Mouse (Mus musculus): ENCODE measurements around the gene Slc7a3.
"Not testable (repeated sequence)": the region's sequence is repeated elsewhere in the genome, so short reads cannot be mapped to it uniquely, and the experiment has no call there.

Slc7a3 gene

DNA sequence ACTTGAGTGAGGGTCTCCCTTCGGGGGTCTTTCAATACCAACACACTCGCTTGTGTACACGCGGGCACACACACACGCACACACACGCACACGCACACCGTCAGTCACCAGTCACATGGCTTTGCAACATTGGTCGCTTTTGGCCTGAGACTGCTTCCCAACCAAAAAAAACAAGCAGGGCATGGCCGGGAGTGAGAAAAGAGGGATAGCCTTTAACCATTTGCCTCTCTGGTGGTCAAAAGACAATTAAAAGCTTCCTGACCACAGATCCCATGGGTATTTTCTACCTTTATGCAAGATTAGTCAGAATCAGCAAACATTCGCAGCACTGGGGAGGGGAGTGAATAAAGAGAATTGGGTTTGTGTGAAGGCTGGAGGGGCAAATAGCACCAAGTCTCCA is at the start of gene Slc7a3:
Gene Slc7a3, minus strand, starts transcription at position 101 of the 400 bp plus-strand sequence.
- DNase-seq, result no peak

DNA sequence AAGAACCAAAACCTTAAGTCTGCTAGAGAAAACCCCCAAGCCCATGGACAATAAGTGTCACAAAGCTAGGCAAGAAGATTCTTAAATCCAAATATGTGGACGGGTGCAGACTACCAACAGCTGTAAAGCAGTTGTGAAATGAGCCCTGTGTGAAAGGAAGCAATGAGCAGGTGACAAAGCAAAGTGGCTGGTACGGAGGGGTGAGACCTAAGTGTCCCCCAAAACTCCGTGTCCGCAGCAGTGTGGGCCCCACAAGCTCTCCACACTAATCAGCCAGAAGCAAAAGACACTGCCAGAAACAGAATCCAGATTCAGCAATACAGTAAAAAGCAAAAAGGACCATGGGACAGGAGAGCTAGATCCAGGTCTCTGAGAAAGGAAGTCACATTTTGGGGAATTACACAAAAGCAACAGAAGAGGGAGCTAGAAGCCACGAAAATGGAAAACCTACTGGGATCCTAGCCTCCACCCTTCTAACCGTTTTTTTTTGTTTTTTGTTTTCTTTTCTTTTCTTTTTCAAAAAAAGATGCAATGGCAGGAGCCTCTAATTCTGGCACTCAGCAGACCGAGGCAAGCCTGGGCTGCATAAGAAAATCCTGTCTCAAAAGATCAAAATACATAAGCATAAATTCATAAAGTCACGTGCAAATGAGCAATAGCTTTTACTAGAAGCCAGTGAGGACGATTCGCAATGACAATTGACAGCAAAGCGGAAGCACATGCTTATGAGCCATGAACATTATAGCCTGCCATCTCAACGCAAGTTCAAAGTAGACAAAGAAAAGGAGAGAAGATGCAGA is 46.4 kb upstream of the Slc7a3 start:
- DNase-seq, result peak; percentile 7 to 11

DNA sequence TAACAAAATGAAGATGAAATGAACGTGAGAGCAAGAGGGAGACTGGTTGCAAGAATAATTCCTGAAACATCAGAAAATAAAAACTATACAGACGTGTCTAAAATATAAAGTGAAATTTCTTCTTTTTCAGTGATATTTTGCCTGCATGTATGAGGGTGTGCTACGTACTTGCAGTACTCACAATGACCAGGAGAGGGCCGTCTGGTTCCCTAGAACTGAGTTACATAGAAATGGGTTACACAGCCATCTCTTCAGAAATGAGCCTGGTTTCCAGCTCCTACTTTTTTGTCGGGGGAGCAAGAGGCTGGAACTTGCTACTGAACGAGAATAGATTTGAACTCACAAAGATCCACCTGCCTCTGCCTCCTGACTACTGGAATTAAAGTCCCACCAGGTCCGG is 45.2 kb upstream of the Slc7a3 start:
- peak; percentile 54 to 60 for DNase-seq

DNA sequence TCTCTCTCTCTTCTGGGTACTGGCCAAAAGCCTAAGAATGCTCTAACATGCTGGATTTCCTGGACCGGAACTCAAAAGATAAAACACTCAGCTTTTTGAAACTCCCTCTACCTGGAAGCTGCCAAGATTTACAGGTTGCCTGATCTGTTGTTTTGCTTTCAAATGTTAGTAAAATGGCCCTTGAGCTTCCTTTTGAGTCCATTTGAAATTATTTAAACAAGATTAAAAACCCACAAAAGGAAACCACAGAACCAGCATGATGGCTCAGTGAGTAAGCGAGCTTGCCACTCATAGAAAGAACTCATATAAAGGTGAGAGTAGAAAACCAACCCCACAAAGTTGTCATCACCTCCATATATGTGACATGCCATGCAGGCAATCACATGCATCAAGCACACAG is 42.7 kb upstream of the Slc7a3 start:
- no peak for DNase-seq

DNA sequence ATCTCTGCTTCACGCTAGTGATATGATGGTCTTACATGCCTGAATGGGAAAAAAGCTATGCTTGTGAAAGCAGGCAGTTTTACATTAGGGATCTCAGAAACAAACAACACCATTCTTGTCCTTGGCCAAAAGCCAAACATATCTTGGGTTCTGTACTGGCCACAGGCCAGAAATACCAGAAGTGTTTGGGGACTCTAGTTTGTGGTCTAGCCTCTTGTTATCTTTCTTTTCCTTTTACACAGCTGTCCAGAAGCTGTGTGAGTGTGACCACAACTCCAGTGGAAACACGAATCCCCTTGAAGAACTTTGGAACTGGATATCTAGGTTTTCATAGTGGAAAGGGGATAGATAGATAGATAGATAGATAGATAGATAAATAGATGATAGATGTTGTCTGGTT is 41.2 kb upstream of the Slc7a3 start:
- no peak for DNase-seq

DNA sequence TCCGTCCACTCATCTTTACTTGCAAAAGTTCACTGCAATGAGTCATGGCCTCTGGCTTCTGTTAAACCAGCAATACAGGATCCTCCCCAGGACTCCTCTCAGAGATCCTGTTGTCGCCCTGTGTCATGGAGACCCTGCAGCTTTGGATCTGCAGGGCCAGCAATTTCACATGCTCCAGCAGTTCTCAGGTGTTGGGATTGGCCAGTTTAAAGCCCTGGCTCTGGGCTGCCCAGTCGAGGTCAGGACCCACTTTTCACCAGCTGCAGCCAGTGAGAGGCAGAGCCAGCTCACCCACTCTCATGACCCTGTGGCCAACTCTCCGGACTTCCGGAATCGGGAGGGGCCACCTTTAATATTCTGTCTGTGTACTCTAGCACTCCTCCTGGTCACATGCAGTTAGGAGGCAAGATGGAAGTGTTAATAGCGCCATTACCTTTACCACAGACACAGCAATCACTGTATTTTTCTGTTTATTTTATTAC is 40.7 kb upstream of the Slc7a3 start:
- DNase-seq, result no peak

DNA sequence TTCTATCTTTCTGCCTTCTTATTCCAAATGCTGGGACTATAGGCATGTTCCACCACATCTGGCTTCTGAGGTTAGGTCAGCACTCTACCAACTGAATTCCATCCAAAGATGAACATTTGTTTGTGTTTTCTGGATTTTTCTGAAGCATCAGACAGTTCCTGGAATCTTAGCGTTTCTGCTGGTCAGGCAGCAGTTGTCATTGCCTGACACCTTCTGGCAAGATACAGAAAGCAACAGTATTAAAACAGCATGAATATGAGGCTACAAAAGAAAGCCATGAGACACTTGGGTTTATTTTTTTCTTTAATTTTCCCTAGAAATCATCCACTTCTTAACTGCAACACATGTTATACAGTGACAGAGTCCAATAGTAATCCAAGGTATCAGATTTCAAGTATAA is 34.7 kb upstream of the Slc7a3 start:
- no peak for DNase-seq

DNA sequence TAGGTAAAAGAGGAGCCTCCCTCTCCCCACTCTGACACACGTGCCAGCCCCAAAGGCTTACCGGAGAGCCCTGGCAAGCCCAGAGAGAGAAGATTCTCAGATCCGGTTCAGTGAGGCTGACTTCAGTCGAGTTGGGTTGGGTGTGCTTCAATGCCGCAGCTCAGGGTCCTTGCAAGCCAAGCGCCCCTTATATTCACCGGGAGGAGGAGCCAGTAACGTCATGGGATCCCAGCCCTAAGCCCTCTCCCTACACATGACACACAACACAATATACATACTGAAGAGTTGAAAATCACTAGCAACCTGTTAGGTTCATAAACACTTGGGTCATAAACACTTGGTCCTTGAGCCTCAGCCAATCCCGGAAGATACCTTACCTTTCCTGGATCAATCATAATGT is 609 bp downstream of the Slc7a3 start:
- DNase-seq, result not testable (repeated sequence)

DNA sequence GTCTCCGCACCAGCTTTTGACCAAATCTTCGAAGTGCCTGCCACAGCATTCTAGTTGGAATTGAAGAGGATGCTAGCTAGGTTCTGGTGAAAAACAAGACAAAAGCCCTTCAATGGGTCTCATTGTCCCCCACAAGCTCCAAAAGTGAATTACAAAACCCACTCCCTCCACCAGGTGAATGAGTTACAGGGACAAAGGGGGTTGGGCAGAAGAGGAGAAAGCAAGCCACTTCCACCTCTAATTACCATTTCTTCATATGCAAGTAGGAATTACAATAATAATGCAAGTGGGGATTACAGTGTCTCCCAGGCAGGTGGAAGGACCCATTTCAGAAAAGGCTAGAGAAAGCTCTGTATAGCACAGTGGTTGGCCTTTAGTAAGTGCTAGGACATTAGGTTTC is 1.6 kb downstream of the Slc7a3 start:
- no peak for DNase-seq

DNA sequence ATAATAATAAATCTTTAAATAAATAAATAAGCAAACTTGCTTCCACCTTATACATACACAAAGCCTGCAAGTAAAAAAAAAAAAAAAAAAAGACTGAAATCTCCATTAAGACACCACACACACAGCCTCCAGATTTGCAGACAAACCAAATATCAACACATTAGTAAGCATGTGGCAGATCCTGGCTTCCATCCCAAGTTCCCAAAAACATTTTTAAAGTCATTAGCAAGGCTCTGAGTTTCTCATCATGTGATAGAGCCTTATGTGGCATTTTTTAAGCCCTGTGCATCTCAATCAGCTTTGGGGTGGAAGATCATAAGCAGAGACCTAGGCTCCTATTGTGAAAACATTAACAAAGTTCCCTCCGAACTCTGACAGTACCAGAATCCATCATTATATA is 20.6 kb downstream of the Slc7a3 start:
- no peak for DNase-seq

DNA sequence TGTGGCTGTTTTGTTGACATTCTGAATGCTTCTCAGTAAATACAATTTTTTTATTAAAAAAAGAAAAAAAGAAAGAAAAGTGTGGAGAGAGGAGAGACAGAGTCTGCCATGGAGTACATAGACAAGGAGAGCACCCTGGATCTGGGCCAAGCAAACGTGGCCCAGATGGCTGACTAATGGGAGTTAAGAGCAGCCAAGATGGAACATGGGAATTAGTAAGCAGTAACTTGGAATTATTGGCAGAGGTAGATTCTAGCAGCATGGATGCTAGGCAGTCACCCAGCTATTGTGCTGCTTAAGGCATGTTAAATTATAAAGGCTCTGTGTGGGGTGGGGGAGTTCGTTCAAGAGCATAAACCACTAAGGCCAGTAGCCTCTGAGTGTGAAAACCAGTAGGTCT is 22.3 kb downstream of the Slc7a3 start:
- no peak for DNase-seq

DNA sequence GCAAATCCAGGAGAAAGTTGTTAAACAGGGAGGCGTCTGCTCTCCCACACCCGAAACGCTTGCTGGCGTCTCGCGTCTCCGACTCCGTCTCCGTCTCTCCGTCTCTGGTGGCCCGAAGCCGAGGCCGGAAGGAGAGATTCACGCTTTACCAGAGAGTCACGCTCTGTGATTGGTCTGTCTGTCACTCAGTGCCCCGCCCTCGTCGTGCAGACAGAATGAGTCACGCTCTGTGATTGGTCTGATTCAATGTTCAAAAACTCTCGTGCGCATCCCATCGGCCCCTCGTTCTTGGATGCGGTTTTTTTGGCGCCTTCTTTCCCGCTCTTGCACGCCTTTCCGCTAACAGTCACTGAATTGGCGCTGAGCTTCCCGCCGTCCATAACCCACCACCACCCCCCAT is 26.3 kb downstream of the Slc7a3 start, which contains the start of gene Tex11:
Gene Tex11, minus strand, starts transcription at position 127 of the 400 bp plus-strand sequence.
- DNase-seq, result no peak
